Mouse (Mus musculus) intestine, postnatal 0 days (tissue): Measurements from ENCODE around the gene Atp6ap1l. TPM values are rescaled to one million over a fixed set of nuclear protein-coding genes. Genes with fewer than 3 reads are reported as not detected.
A peak's percentile ranks its signal among the peaks of the same experiment; 100 is the strongest.
"Not testable (repeated sequence)": the region's sequence is repeated elsewhere in the genome, so short reads cannot be mapped to it uniquely, and the experiment has no call there.

Experiments used
- ATAC-seq: fragments of 200-750 bp; cut with Nextera tagmentation; 2 replicates; pipeline ENCODE4 v1.8.0; 2017; ENCODE audit warnings: mild to moderate bottlenecking, moderate TSS enrichment, moderate library complexity
- H3K27ac ChIP-seq: fragments of 300-500 bp; sonication (generic); 2 replicates; pipeline ENCODE4 v1.5.1; 2014; ENCODE audit warnings: mild to moderate bottlenecking, low read depth, low read length, moderate library complexity
- H3K27me3 ChIP-seq: fragments of 300-500 bp; sonication (generic); replicated peaks from 2 replicates; pipeline ENCODE4 v1.6.1; 2014; ENCODE audit warnings: low read length, mixed read lengths; ENCODE audit not compliant: control insufficient read depth, insufficient read depth
- H3K36me3 ChIP-seq: fragments of 300-500 bp; sonication (generic); 2 replicates; pipeline ENCODE4 v1.6.1; 2014; ENCODE audit warnings: mild to moderate bottlenecking, moderate library complexity; ENCODE audit not compliant: control insufficient read depth, insufficient read depth
- H3K4me1 ChIP-seq: fragments of 300-500 bp; sonication (generic); replicated peaks from 2 replicates; pipeline ENCODE4 v1.6.1; 2014; ENCODE audit warnings: antibody characterized with exemption, low read length, mixed read lengths; ENCODE audit not compliant: control insufficient read depth, insufficient read depth
- H3K4me2 ChIP-seq: fragments of 300-500 bp; sonication (generic); replicated peaks from 2 replicates; pipeline ENCODE4 v1.6.1; 2014; ENCODE audit warnings: low read depth, mild to moderate bottlenecking, moderate library complexity
- H3K4me3 ChIP-seq: fragments of 300-500 bp; sonication (generic); 2 replicates; pipeline ENCODE4 v1.5.1; 2014; ENCODE audit warnings: low read depth, low read length
- H3K9ac ChIP-seq: fragments of 300-500 bp; sonication (generic); 2 replicates; pipeline ENCODE4 v1.6.1; 2014; ENCODE audit warnings: mild to moderate bottlenecking, low read depth, low read length
- H3K9me3 ChIP-seq: fragments of 300-500 bp; sonication (generic); 2 replicates; pipeline ENCODE4 v1.6.1; 2016; ENCODE audit warnings: mixed run types; ENCODE audit not compliant: control insufficient read depth
- CTCF ChIP-seq: sonication (generic); IDR thresholded peaks from 2 replicates; pipeline ENCODE4 v1.5.1; 2016; ENCODE audit warnings: low read depth, mild to moderate bottlenecking, control low read depth, antibody characterized with exemption, moderate library complexity
- WGBS: fragments of 180-500 bp; shearing (Covaris S2); extraction: QIAGEN DNeasy Blood & Tissue Kit; methylation state at CpG from one replicate; pipeline ENCODE4 v1.1.7; 2014; 5-methylcytosine and 5-hydroxymethylcytosine counted together
- polyA plus RNA-seq: library from polyadenylated mRNA; unstranded; fragments of >200 nt; fragmentation: Nextera tagmentation; extraction: Ambion mirVana; gene quantifications from 2 replicates; pipeline ENCODE4 v1.2.1, GENCODE M21; 2015

Gene Atp6ap1l
- polyA plus RNA-seq, result not detected in 2 replicates

DNA sequence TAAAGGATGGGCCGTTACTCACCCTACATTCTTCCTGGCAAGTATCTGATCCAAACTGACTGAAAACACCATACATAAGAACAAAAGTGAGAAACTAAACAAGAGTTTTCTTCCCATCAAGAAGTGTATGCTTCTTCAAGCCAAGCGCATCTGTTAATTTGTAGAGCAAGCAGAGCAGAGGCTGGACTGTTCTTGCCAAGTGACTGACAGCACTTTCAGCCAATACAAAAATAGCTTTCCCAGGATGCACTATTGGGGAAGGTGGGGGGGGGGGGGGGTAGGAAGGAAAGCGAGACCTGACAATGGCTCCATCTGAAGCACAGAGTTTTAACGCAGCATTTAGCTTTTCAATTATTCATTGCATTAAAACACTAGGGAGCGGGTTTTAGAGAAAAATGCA is at the start of gene Atp6ap1l:
Gene Atp6ap1l (minus strand): TSS at position 180 of the 400 bp plus-strand sequence.
- Histone ChIP-seq H3K4me1 (no peaks in the 10 kb centered on the region), H3K9me3 (no peaks in the 10 kb centered on the region), H3K4me2 (no peak within 1 kb of the TSS), H3K36me3 (no peaks in the 10 kb centered on the region), H3K27me3 (no peaks in the 10 kb centered on the region), H3K9ac (no peak within 1 kb of the TSS), H3K4me3 (no peak within 1 kb of the TSS), H3K27ac (no peak within 1 kb of the TSS)
- 90% methylated on average over 5 of the region's 5 CpGs for WGBS
- no peak for TF ChIP-seq CTCF
- ATAC-seq, result no peak

DNA sequence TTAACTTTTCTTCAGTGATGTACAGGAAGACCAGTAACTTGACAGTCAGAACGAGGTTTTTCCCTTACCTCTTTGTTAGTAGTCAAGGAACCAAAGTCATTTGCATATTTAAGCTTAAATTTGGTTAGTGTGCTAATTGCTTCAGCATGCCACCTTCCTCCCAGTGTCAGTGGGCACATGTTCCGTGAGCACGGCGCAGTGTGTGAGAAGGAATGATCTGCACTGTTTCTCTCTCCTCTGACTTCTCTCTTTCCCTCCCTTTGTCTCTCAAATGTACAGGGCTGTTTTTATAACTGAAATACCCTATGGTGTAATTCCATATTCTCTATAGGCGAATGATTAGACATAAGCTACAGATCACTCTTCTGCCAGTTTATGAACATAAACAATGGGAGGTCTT is 34.4 kb upstream of the Atp6ap1l start:
- Histone ChIP-seq H3K9me3 (no peaks in the 10 kb centered on the region), H3K9ac (no peak overlapping the region), H3K4me2 (no peak overlapping the region), H3K27me3 (no peaks in the 10 kb centered on the region), H3K36me3 (no peaks in the 10 kb centered on the region), H3K4me1 (no peaks in the 10 kb centered on the region), H3K27ac (no peak overlapping the region), H3K4me3 (no peak overlapping the region)
- no peak for ATAC-seq
- 87% methylated on average over 5 of the region's 5 CpGs for WGBS
- TF ChIP-seq CTCF, result no peak

DNA sequence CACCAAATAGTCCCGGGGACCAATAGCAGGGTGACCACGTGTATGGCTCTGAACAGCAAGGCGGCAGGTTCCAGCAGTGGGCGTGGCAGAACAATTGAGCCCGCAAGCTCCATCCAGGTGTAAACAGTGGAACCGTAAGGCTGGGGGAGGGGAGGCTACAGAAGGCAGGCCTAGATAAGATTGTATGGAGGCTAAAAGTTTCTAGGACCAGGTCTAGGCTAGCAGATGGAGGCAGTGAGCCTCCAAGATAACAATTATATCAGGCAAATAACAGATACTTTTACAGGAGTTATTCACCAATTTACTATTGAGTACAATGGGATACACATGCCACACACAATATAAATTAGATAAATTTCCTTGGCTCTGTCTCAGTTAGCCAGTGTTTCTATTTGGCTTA is 34.0 kb upstream of the Atp6ap1l start:
- Histone ChIP-seq H3K27me3 (no peaks in the 10 kb centered on the region), H3K4me2 (no peak overlapping the region), H3K9me3 (no peaks in the 10 kb centered on the region), H3K4me3 (no peak overlapping the region), H3K9ac (no peak overlapping the region), H3K27ac (no peak overlapping the region), H3K4me1 (no peaks in the 10 kb centered on the region), H3K36me3 (no peaks in the 10 kb centered on the region)
- 41% methylated on average over 6 of the region's 6 CpGs for WGBS
- ATAC-seq, result no peak
- TF ChIP-seq CTCF, result no peak

DNA sequence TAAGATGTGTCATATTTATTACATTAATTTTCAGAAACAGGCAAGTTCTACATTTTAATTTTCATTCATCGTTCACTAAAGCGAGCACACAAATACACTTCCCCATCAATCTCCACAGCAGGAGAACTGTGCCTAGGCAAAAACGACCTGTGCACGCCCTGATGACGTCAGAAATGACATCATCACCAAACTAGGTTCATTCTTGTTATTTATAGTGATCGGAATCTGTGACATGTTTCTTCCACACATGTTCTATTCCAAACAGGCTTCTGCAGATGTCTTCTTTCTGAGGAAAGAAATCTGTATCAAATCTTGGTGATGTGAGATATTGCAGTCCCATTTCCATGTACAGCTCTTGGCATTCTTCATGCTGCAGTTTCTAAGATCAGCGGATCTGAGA is 30.7 kb upstream of the Atp6ap1l start:
- Histone ChIP-seq H3K9ac (no peak overlapping the region), H3K27me3 (no peaks in the 10 kb centered on the region), H3K4me3 (no peak overlapping the region), H3K4me2 (no peak overlapping the region), H3K36me3 (no peaks in the 10 kb centered on the region), H3K9me3 (no peaks in the 10 kb centered on the region), H3K4me1 (no peaks in the 10 kb centered on the region), H3K27ac (no peak overlapping the region)
- no peak for ATAC-seq
- WGBS, result 79% methylated on average over 7 of the region's 7 CpGs
- TF ChIP-seq CTCF, result no peak

DNA sequence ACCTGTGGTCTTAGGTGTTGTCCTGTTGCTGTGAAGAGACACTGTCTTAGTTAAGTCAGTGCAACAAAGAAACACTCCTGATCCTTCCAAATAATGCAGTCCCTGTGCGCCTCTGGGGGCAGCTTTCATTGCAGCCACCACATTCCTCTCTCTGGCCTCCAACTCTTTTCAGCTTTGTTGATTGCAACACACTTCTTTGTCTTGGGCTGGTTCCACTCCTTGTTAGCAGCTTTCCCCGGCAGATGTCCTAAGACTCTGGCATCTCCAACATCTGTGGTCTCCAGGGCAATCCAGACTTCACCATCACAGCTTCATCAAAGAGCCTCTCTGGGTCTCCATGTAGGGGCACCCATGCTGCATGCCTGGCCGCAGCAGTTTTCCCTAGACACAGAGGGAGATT is 28.1 kb upstream of the Atp6ap1l start:
- Histone ChIP-seq H3K27ac (no peak overlapping the region), H3K9me3 (no peaks in the 10 kb centered on the region), H3K27me3 (no peaks in the 10 kb centered on the region), H3K36me3 (no peaks in the 10 kb centered on the region), H3K4me3 (no peak overlapping the region), H3K4me2 (no peak overlapping the region), H3K9ac (no peak overlapping the region), H3K4me1 (no peaks in the 10 kb centered on the region)
- WGBS, result 73% methylated on average over 3 of the region's 3 CpGs
- no peak for ATAC-seq
- no peak for TF ChIP-seq CTCF

DNA sequence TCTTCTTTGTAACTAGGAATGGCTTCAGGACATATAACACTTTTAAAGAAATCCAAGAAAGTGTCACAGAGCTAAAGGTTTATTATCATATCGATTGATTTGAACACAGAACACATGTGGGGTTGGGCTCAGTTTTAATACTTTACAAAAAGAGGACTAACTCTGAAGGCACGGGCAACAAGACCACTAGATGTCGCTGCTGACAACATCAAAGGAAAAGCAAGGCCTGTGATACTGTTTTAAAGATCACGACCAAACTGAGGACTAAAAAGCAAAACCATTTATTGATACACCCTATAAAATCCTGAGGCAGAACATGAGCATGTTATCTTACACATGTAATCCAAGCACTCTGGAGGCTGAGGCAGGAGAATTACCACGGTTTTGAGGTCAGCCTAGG is 24.7 kb upstream of the Atp6ap1l start:
- H3K36me3 ChIP-seq, result peaks cover 20% of the 10 kb centered on the region
- no peaks in the 10 kb centered on the region for H3K4me1 ChIP-seq
- H3K4me2 ChIP-seq, result no peak overlapping the region
- no peaks in the 10 kb centered on the region for H3K27me3 ChIP-seq
- no peak overlapping the region for H3K9ac ChIP-seq
- no peak for ATAC-seq
- H3K4me3 ChIP-seq, result no peak overlapping the region
- H3K9me3 ChIP-seq, result no peaks in the 10 kb centered on the region
- 21% methylated on average over 5 of the region's 5 CpGs for WGBS
- H3K27ac ChIP-seq, result no peak overlapping the region
- TF ChIP-seq CTCF, result peak; percentile 86

DNA sequence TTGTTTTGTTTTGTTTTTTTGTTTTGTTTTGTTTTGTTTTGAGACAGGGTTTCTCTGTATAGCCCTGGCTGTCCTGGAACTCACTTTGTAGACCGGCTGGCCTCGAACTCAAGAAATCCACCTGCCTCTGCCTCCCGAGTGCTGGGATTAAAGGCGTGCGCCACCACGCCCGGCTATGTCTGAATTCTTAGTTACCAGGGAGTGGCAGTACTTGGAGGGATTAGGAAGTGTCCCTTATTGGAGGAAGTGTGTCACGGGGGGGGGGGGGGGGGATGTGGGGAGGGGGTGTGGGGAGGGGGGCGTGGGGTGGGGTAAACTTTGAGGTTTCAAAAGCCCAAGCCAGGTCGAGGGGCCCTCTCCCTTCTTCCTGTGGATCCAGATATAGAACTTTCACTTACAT is 23.1 kb upstream of the Atp6ap1l start:
- peaks cover 22% of the 10 kb centered on the region for H3K36me3 ChIP-seq
- H3K4me1 ChIP-seq, H3K4me2 ChIP-seq, H3K9ac ChIP-seq, H3K27ac ChIP-seq, H3K4me3 ChIP-seq, ATAC-seq, H3K27me3 ChIP-seq, H3K9me3 ChIP-seq: not testable (repeated sequence)
- WGBS, result 95% methylated on average over 9 of the region's 10 CpGs
